Mouse (Mus musculus) MEL (cell line): ENCODE results near the gene Kcnc4. TPM values are rescaled to one million over a fixed set of nuclear protein-coding genes. Genes with fewer than 3 reads are reported as not detected.

ENCODE experiments used
- DNase-seq: peaks from one replicate; pipeline ENCODE4 v3.0.0; 2011; ENCODE audit warnings: low read depth, low spot score
- H3K27ac ChIP-seq: 2 replicates; pipeline ENCODE4 v1.5.1; 2012; ENCODE audit warnings: low read depth, mild to moderate bottlenecking, control low read depth, low read length, moderate library complexity; ENCODE audit not compliant: control insufficient read depth
- H3K27me3 ChIP-seq, 2 experiments: fragments of 150-350 bp in 1 of 2; sonication (generic) in 1 of 2; 2 replicates each; pipeline ENCODE4 v1.6.1; 2012; ENCODE audit warnings: low read length in 2 of 2, mild to moderate bottlenecking in 2 of 2, improper control_type of control experiment in 1 of 2, moderate library complexity in 1 of 2; ENCODE audit not compliant: insufficient read depth in 2 of 2, control insufficient read depth in 1 of 2
- H3K36me3 ChIP-seq, 2 experiments: 2 replicates each; pipeline ENCODE4 v1.6.1; 2012 to 2014; ENCODE audit warnings: low read length in 2 of 2, improper control_type of control experiment in 1 of 2, inconsistent platforms in 1 of 2, mild to moderate bottlenecking in 1 of 2; ENCODE audit not compliant: insufficient read depth in 2 of 2, control insufficient read depth in 1 of 2
- H3K4me1 ChIP-seq, 2 experiments: fragments of 150-350 bp in 1 of 2; sonication (generic) in 1 of 2; 2 replicates each; pipeline ENCODE4 v1.6.1; 2012; ENCODE audit warnings: low read length in 2 of 2, improper control_type of control experiment in 1 of 2, mild to moderate bottlenecking in 1 of 2; ENCODE audit not compliant: insufficient read depth in 2 of 2, control insufficient read depth in 1 of 2
- H3K4me3 ChIP-seq, 2 experiments: fragments of 150-350 bp in 1 of 2; sonication (generic) in 1 of 2; 2 replicates each; pipeline ENCODE4 v1.5.1; 2012; ENCODE audit warnings: low read depth in 2 of 2, low read length in 2 of 2, mild to moderate bottlenecking in 2 of 2, moderate library complexity in 2 of 2, control low read depth in 1 of 2, improper control_type of control experiment in 1 of 2; ENCODE audit not compliant: control insufficient read depth in 1 of 2, insufficient read depth in 1 of 2
- H3K79me2 ChIP-seq: 2 replicates; pipeline ENCODE4 v1.6.1; 2012; ENCODE audit warnings: mild to moderate bottlenecking, low read length, moderate library complexity; ENCODE audit not compliant: control insufficient read depth, poor library complexity, insufficient read depth
- H3K9ac ChIP-seq: 2 replicates; pipeline ENCODE4 v1.6.1; 2012; ENCODE audit warnings: low read depth, mild to moderate bottlenecking, control low read depth, low read length, moderate library complexity; ENCODE audit not compliant: control insufficient read depth, poor library complexity, severe bottlenecking
- H3K9me3 ChIP-seq: fragments of 150-350 bp; sonication (generic); replicated peaks from 2 replicates; pipeline ENCODE4 v1.6.1; 2012; ENCODE audit warnings: mild to moderate bottlenecking, low read length, improper control_type of control experiment, moderate library complexity; ENCODE audit not compliant: insufficient read depth
- CHD1 ChIP-seq: IDR thresholded peaks from 2 replicates; pipeline ENCODE4 v1.6.1; 2012; ENCODE audit warnings: low read depth, mild to moderate bottlenecking, inconsistent platforms, low read length, improper control_type of control experiment
- CHD2 ChIP-seq: IDR thresholded peaks from 2 replicates; pipeline ENCODE4 v1.6.1; 2011; ENCODE audit warnings: low read length, improper control_type of control experiment
- CTCF ChIP-seq, 3 experiments: IDR thresholded peaks in 2 of 3; conservative IDR thresholded peaks in 1 of 3; 2 replicates each; pipeline ENCODE4 v1.5.1; 2011 to 2012; ENCODE audit warnings: low read length in 3 of 3, low read depth in 2 of 3, mild to moderate bottlenecking in 2 of 3, improper control_type of control experiment in 1 of 3, inconsistent platforms in 1 of 3, mixed read lengths in 1 of 3, moderate library complexity in 1 of 3; ENCODE audit not compliant: control insufficient read depth in 1 of 3, insufficient read depth in 1 of 3, poor library complexity in 1 of 3, severe bottlenecking in 1 of 3
- E2F4 ChIP-seq: IDR thresholded peaks from 2 replicates; pipeline ENCODE4 v1.6.1; 2011; ENCODE audit warnings: low read depth, low read length, improper control_type of control experiment, borderline replicate concordance
- ELF1 ChIP-seq: IDR thresholded peaks from 2 replicates; pipeline ENCODE4 v1.6.1; 2014; ENCODE audit warnings: low read depth, mild to moderate bottlenecking, inconsistent platforms, low read length, improper control_type of control experiment, moderate library complexity
- GABPA ChIP-seq: IDR thresholded peaks from 2 replicates; pipeline ENCODE4 v1.6.1; 2012; ENCODE audit warnings: low read depth, mild to moderate bottlenecking, inconsistent platforms, low read length, improper control_type of control experiment, moderate library complexity
- GATA1 ChIP-seq: IDR thresholded peaks from 2 replicates; pipeline ENCODE4 v1.6.1; 2011; ENCODE audit warnings: low read depth, low read length, improper control_type of control experiment
- HCFC1 ChIP-seq: IDR thresholded peaks from 2 replicates; pipeline ENCODE4 v1.6.1; 2012; ENCODE audit warnings: low read depth, mild to moderate bottlenecking, inconsistent platforms, low read length, improper control_type of control experiment, moderate library complexity
- MAZ ChIP-seq: IDR thresholded peaks from 2 replicates; pipeline ENCODE4 v1.6.1; 2012; ENCODE audit warnings: low read depth, mild to moderate bottlenecking, inconsistent platforms, low read length, improper control_type of control experiment
- MXI1 ChIP-seq: IDR thresholded peaks from 2 replicates; pipeline ENCODE4 v1.6.1; 2011; ENCODE audit warnings: mild to moderate bottlenecking, low read depth, low read length, improper control_type of control experiment
- RCOR1 ChIP-seq: IDR thresholded peaks from 2 replicates; pipeline ENCODE4 v1.6.1; 2012; ENCODE audit warnings: low read depth, mild to moderate bottlenecking, inconsistent platforms, low read length, improper control_type of control experiment
- SIN3A ChIP-seq: IDR thresholded peaks from 2 replicates; pipeline ENCODE4 v1.6.1; 2012; ENCODE audit warnings: low read length, improper control_type of control experiment, inconsistent platforms
- TAL1 ChIP-seq: IDR thresholded peaks from 2 replicates; pipeline ENCODE4 v1.6.1; 2012; ENCODE audit warnings: mild to moderate bottlenecking, inconsistent platforms, low read length, moderate library complexity, mixed read lengths
- TCF12 ChIP-seq: IDR thresholded peaks from 2 replicates; pipeline ENCODE4 v1.6.1; 2014; ENCODE audit warnings: low read depth, mild to moderate bottlenecking, inconsistent platforms, low read length, improper control_type of control experiment, moderate library complexity
- USF1 ChIP-seq: IDR thresholded peaks from 2 replicates; pipeline ENCODE4 v1.6.1; 2014; ENCODE audit warnings: low read depth, mild to moderate bottlenecking, inconsistent platforms, low read length, improper control_type of control experiment, moderate library complexity
- USF2 ChIP-seq, 2 experiments: IDR thresholded peaks; 2 replicates each; pipeline ENCODE4 v1.6.1; 2011 to 2012; ENCODE audit warnings: improper control_type of control experiment in 2 of 2, low read length in 2 of 2, borderline replicate concordance in 1 of 2, inconsistent platforms in 1 of 2, low read depth in 1 of 2, mild to moderate bottlenecking in 1 of 2; ENCODE audit not compliant: insufficient read depth in 1 of 2
- ZC3H11A ChIP-seq: IDR thresholded peaks from 2 replicates; pipeline ENCODE4 v1.6.1; 2012; ENCODE audit warnings: low read depth, mild to moderate bottlenecking, inconsistent platforms, low read length, improper control_type of control experiment
- ZMIZ1 ChIP-seq: IDR thresholded peaks from 2 replicates; pipeline ENCODE4 v1.6.1; 2012; ENCODE audit warnings: low read depth, mild to moderate bottlenecking, inconsistent platforms, low read length, improper control_type of control experiment, moderate library complexity
- polyA plus RNA-seq, 2 experiments: library from polyadenylated mRNA; stranded (reverse) in 1 of 2; unstranded in 1 of 2; fragments of >175 nt in 1 of 2; fragments of >200 nt in 1 of 2; gene quantifications; 2 replicates each; pipeline versions ENCODE4 v1.2.1 to v1.2.4; 2012; ENCODE audit warnings: low replicate concordance in 2 of 2, low read depth in 1 of 2; ENCODE audit not compliant: insufficient read length in 2 of 2, insufficient read depth in 1 of 2, missing spikeins in 1 of 2
- total RNA-seq: library from RNA; depleted of rRNA; stranded (reverse); fragments of 300-350 nt; gene quantifications from 2 replicates; pipeline ENCODE4 v1.2.3, GENCODE M21; 2012; rRNA removed

The Kcnc4 gene
- total RNA-seq = not detected in 2 replicates
- polyA plus RNA-seq = not detected

- Histone ChIP-seq H3K27me3 (no peaks in the 10 kb centered on the region; a peak in 1 of 4 replicates), H3K36me3 (no peaks in the 10 kb centered on the region), H3K27ac (no peak within 1 kb of the TSS), H3K4me3 (no peak within 1 kb of the TSS), H3K4me1 (no peaks in the 10 kb centered on the region), H3K9me3 (no peaks in the 10 kb centered on the region), H3K9ac (no peak within 1 kb of the TSS), H3K79me2 (no peaks in the 10 kb centered on the region)
- DNase-seq = no peak
- TF ChIP-seq ZC3H11A (no peak), ZMIZ1 (no peak), USF1 (no peak)
Observed at GRCm38 (mm10) chr3:107459196-107459772, at the start of gene Kcnc4. TSS of gene Kcnc4 (minus strand) at chr3:107459552.

GRCm38 (mm10) chr3:107508696-107509095, 49.3 kb upstream of the Kcnc4 start:
- TF ChIP-seq CHD2 (no peak), MXI1 (no peak)
- TF ChIP-seq, all 39 proteins: peak for 0
- H3K9me3 ChIP-seq = no peaks in the 10 kb centered on the region
- no peak for DNase-seq
- no peaks in the 10 kb centered on the region for H3K4me1 ChIP-seq
- H3K79me2 ChIP-seq = no peaks in the 10 kb centered on the region
- H3K9ac ChIP-seq = no peak overlapping the region
- H3K4me3 ChIP-seq = no peak overlapping the region
- peaks cover 9 to 12% of the 10 kb centered on the region in 2 experiments; a peak in 3 of 4 replicates for H3K27me3 ChIP-seq
- no peaks in the 10 kb centered on the region for H3K36me3 ChIP-seq
- no peak overlapping the region for H3K27ac ChIP-seq

GRCm38 (mm10) chr3:107507966-107508365, 48.6 kb upstream of the Kcnc4 start:
- H3K9ac ChIP-seq = no peak overlapping the region
- H3K27ac ChIP-seq = no peak overlapping the region
- no peaks in the 10 kb centered on the region for H3K4me1 ChIP-seq
- TF ChIP-seq MAZ = no peak
- TF ChIP-seq USF1 = no peak
- no peak for TF ChIP-seq CHD1
- no peak for TF ChIP-seq E2F4
- TF ChIP-seq CTCF (IDR thresholded peaks at IDR 0.05 in 2 of 3, conservative IDR thresholded peaks at IDR 0.05 in 1 of 3; ENCODE audit: control insufficient read depth in 1 of 3, insufficient read depth in 1 of 3, low read depth in 2 of 3, low read length in 3 of 3, poor library complexity in 1 of 3, severe bottlenecking in 1 of 3) = no peak
- no peak for TF ChIP-seq ZMIZ1
- TF ChIP-seq ELF1 = no peak
- no peak for TF ChIP-seq GABPA
- TF ChIP-seq USF2 (IDR thresholded peaks at IDR 0.05; ENCODE audit: borderline replicate concordance in 1 of 2, insufficient read depth in 1 of 2, low read depth in 1 of 2, low read length in 2 of 2) = no peak
- TF ChIP-seq SIN3A = no peak
- no peak for TF ChIP-seq GATA1
- TF ChIP-seq TAL1 = no peak
- no peak for TF ChIP-seq HCFC1
- TF ChIP-seq RCOR1 = no peak
- TF ChIP-seq TCF12 = no peak
- peaks cover 8 to 9% of the 10 kb centered on the region in 2 experiments; a peak in 3 of 4 replicates for H3K27me3 ChIP-seq
- DNase-seq = no peak
- no peaks in the 10 kb centered on the region for H3K36me3 ChIP-seq
- H3K9me3 ChIP-seq = no peaks in the 10 kb centered on the region
- no peaks in the 10 kb centered on the region for H3K79me2 ChIP-seq
- no peak overlapping the region for H3K4me3 ChIP-seq
